Mouse (Mus musculus) olfactory bulb, adult 2 months (tissue): ENCODE measurements around the gene Tbpl1.

Source experiments
- CTCF ChIP-seq: fragments of 200-500 bp; IDR thresholded peaks from 2 replicates; pipeline ENCODE4 v1.5.1; 2012; ENCODE audit warnings: low read depth, mild to moderate bottlenecking, low read length, moderate library complexity; ENCODE audit not compliant: insufficient read depth
- POLR2A ChIP-seq: fragments of 200-500 bp; IDR thresholded peaks from 2 replicates; pipeline ENCODE4 v1.6.1; 2012; ENCODE audit warnings: mild to moderate bottlenecking, low read depth, low read length, moderate library complexity; ENCODE audit not compliant: insufficient read depth

GRCm38 (mm10) chr10:22708190-22708843, 23.4 kb downstream of the Tbpl1 start:
- no peak for TF ChIP-seq CTCF
- TF ChIP-seq POLR2A: no peak
